Mouse (Mus musculus) E14TG2a.4 (cell line): ENCODE measurements at regions not wholly inside any gene's neighbourhood (a gene's known extent, or its start where the extent isn't known, plus 50 kb on each side); places are given as distances from the start of the nearest gene placed in this dataset.
"Not testable (repeated sequence)": the region's sequence is repeated elsewhere in the genome, so short reads cannot be mapped to it uniquely, and the experiment has no call there.

Experiments
- H3K27me3 ChIP-seq: 2 replicates; pipeline ENCODE4 v1.6.1; 2014; ENCODE audit warnings: low read length, control low read depth; ENCODE audit not compliant: insufficient read depth
- H3K36me3 ChIP-seq: 2 replicates; pipeline ENCODE4 v1.6.1; 2014; ENCODE audit warnings: low read length, control low read depth; ENCODE audit not compliant: insufficient read depth
- H3K4me1 ChIP-seq: replicated peaks from 2 replicates; pipeline ENCODE4 v1.6.1; 2014; ENCODE audit warnings: low read depth, low read length, control low read depth
- H3K4me3 ChIP-seq: replicated peaks from 2 replicates; pipeline ENCODE4 v1.5.1; 2014; ENCODE audit warnings: mild to moderate bottlenecking, low read length
- H3K9me3 ChIP-seq: 2 replicates; pipeline ENCODE4 v1.6.1; 2014; ENCODE audit warnings: low read length, control low read depth
- CTCF ChIP-seq: conservative IDR thresholded peaks from 2 replicates; pipeline ENCODE4 v1.5.1; 2014; ENCODE audit warnings: low read length

- H3K9me3 ChIP-seq, H3K27me3 ChIP-seq, H3K4me3 ChIP-seq, H3K36me3 ChIP-seq, H3K4me1 ChIP-seq: not testable (repeated sequence)
Observed at GRCm38 (mm10) chr16:3334355-3334754, 256.5 kb upstream of the Olfr161 start.

DNA sequence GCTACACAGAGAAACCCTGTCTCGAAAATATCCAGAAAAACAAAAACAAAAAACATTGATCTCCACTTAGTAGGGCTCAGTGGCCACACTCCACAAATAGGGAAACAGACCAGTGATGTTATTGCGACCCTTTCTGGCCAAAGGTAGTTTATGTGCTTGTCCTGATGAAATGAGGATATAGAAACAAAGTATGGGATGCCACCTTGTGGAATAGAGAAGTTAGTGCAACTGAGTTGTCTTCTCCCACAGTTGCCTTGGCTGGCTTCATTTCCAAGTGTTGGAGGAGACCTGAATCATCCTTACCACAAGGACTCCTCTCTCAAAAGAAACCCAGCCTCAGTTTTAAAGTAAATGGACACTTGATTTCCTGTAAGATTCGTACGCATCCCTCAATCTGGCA is 247.5 kb upstream of the Olfr161 start:
- TF ChIP-seq CTCF, result peak; percentile 20
- not testable (repeated sequence) for H3K27me3 ChIP-seq, H3K4me3 ChIP-seq, H3K9me3 ChIP-seq, H3K4me1 ChIP-seq, H3K36me3 ChIP-seq

- not testable (repeated sequence) for H3K36me3 ChIP-seq, H3K9me3 ChIP-seq
Observed at GRCm38 (mm10) chr16:3344725-3345380, 246.0 kb upstream of the Olfr161 start.

GRCm38 (mm10) chr16:3349382-3349781 is 241.5 kb upstream of the Olfr161 start:
- not testable (repeated sequence) for H3K4me3 ChIP-seq, H3K36me3 ChIP-seq, H3K27me3 ChIP-seq, H3K4me1 ChIP-seq, H3K9me3 ChIP-seq

More at GRCm38 (mm10) chr16:3344725-3345380, 246.0 kb upstream of the Olfr161 start:
- H3K27me3 ChIP-seq, H3K4me3 ChIP-seq, H3K4me1 ChIP-seq: not testable (repeated sequence)

- not testable (repeated sequence) for H3K4me3 ChIP-seq, H3K9me3 ChIP-seq, H3K36me3 ChIP-seq, H3K4me1 ChIP-seq, H3K27me3 ChIP-seq
Observed at GRCm38 (mm10) chr16:3349850-3350547, 240.8 kb upstream of the Olfr161 start.

- not testable (repeated sequence) for H3K9me3 ChIP-seq, H3K27me3 ChIP-seq, H3K4me1 ChIP-seq
Observed at GRCm38 (mm10) chr16:3350668-3351507, 240.0 kb upstream of the Olfr161 start.

GRCm38 (mm10) chr16:3351508-3352046 is 239.3 kb upstream of the Olfr161 start:
- H3K4me1 ChIP-seq, H3K36me3 ChIP-seq, H3K27me3 ChIP-seq, H3K4me3 ChIP-seq, H3K9me3 ChIP-seq: not testable (repeated sequence)

More at GRCm38 (mm10) chr16:3350668-3351507, 240.0 kb upstream of the Olfr161 start:
- not testable (repeated sequence) for H3K4me3 ChIP-seq, H3K36me3 ChIP-seq
